Mouse (Mus musculus): ENCODE results near the gene Exoc2. TPM values are rescaled to one million over a fixed set of nuclear protein-coding genes. Genes with fewer than 3 reads are reported as not detected.

Exoc2 gene
- polyA plus RNA-seq, 1 experiment from 2014 or later, result 37.1 TPM

DNA sequence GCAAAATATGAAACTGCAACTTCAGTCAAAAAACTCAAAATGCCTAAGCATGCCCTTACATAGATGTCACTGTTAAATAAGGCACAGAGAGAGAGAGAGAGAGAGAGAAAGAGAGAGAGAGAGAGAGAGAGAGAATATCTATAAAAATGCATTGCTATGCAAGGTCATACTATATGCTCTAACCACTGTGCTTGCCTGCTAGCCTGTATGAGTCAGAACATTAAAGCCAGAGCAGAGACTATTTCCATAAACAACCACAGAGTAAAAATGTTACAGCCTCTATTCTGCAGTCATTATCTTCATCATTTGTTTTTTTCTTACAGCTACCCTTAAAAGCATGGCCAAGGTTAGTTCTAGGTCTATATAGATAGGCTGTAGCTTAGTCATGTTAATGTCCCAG lies 60.1 kb downstream of the Exoc2 start:
- no peaks in the 10 kb centered on the region for H3K9me3 ChIP-seq (ENCODE audit: control insufficient read depth, low read length)
- peaks cover 2% of the 10 kb centered on the region; the same call in 1 of the 2 replicates for H3K36me3 ChIP-seq (ENCODE audit: control insufficient read depth, insufficient read depth, low read length)
- no peak overlapping the region for H3K9ac ChIP-seq (ENCODE audit: low read length)
- no peak overlapping the region for H3K4me3 ChIP-seq (ENCODE audit: low read length)
- peaks cover 4% of the 10 kb centered on the region for H3K4me1 ChIP-seq (replicated peaks; ENCODE audit: control insufficient read depth, insufficient read depth, low read length)
- H3K27me3 ChIP-seq (ENCODE audit: control insufficient read depth, insufficient read depth, low read depth, low read length), result no peaks in the 10 kb centered on the region
- ATAC-seq (ENCODE audit: low read depth), result no peak
- H3K4me2 ChIP-seq (ENCODE audit: low read depth, low read length), result no peak overlapping the region
- no peak overlapping the region for H3K27ac ChIP-seq (ENCODE audit: low read length)

DNA sequence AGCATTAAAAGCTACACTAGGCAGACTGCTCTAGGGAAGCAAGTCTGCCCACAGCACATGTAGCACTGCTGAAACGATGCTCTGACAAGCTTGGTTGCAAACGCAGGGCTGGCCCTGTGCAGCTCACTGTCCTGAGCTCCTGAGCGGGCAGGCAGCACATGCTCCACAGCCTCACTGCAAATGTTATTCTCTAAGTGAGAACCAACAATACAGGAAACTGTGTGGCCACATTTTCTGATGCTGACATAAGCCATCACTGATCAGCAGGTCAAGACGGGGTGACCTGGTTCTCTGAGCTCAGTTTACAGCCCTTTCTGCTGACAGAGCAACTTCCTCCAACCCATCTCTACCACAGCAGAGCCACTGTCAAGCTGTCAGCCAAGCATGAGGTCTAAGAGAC lies 60.9 kb downstream of the Exoc2 start:
- Histone ChIP-seq H3K4me2 (ENCODE audit: low read depth, low read length) (no peak overlapping the region), H3K4me3 (ENCODE audit: low read length) (no peak overlapping the region), H3K27ac (ENCODE audit: low read length) (peak overlapping the region; percentile 37), H3K4me1 (replicated peaks; ENCODE audit: control insufficient read depth, insufficient read depth, low read length) (peaks cover 4% of the 10 kb centered on the region), H3K27me3 (ENCODE audit: control insufficient read depth, insufficient read depth, low read depth, low read length) (no peaks in the 10 kb centered on the region), H3K36me3 (ENCODE audit: control insufficient read depth, insufficient read depth, low read length) (peaks cover 2% of the 10 kb centered on the region; the same call in 1 of the 2 replicates), H3K9ac (ENCODE audit: low read length) (no peak overlapping the region), H3K9me3 (ENCODE audit: control insufficient read depth, low read length) (no peaks in the 10 kb centered on the region)
- ATAC-seq (ENCODE audit: low read depth), result peak; percentile 56
- 18% methylated on average over 4 of the region's 4 CpGs for WGBS

DNA sequence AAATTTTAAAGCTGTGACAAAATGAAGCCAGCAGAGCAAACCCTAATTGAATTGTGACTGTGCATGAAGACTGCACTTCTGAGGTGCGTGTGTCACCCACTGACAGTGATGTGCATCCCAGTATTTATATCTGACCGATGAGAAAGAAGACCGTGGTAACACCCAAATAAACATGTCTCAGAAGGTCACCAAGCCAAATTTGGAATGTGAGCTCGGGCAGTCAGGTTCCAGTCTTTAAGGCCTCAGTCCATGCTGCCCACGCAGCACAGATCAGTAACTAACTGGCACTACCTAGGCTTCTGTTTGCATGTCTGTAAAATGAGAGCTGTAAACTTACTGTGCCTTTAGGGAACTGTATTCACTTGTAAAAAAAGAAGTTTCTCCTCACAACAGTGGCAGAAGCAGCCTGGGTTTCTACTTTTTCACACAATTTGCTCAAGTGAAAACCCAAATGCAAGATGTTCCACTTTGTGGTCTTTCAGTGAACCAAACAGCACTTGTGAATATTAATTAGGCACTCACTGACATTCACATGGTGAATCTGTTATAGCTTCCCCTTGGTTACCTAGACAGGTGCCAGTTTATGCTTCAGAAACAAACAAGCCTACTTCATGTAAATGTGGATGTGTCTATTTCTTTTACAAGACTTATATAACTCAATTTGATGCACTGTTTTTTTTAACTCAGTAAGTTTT lies 61.8 kb downstream of the Exoc2 start:
- H3K4me1 ChIP-seq (replicated peaks; ENCODE audit: control insufficient read depth, insufficient read depth, low read length), result peaks cover 4% of the 10 kb centered on the region
- no peaks in the 10 kb centered on the region for H3K9me3 ChIP-seq (ENCODE audit: control insufficient read depth, low read length)
- 54% methylated on average over 5 of the region's 5 CpGs for WGBS
- no peak for ATAC-seq (ENCODE audit: low read depth)
- no peak overlapping the region for H3K4me3 ChIP-seq (ENCODE audit: low read length)
- no peak overlapping the region for H3K9ac ChIP-seq (ENCODE audit: low read length)
- H3K4me2 ChIP-seq (ENCODE audit: low read depth, low read length), result no peak overlapping the region
- H3K27me3 ChIP-seq (ENCODE audit: control insufficient read depth, insufficient read depth, low read depth, low read length), result no peaks in the 10 kb centered on the region
- H3K36me3 ChIP-seq (ENCODE audit: control insufficient read depth, insufficient read depth, low read length), result peaks cover 2% of the 10 kb centered on the region; the same call in 1 of the 2 replicates
- H3K27ac ChIP-seq (ENCODE audit: low read length), result no peak overlapping the region

DNA sequence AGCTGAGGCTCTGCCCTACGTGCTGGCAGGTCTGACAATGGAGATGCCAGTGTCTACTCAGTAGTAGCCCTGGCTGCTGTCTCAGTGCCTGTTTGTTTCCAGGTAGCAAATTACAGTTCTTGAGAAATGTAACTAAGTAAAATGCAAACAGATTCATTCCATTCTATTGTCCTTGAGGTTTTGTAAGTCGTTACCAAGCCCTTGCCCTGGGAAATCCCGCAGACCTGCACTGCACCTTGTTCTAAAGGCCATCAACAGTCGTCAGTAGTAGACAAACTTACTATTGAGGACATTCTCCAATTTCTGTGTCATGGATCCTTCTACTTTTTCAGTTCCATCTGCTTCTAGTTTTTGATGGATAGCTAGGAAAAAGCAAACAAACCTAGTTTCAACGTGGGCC lies 63.0 kb downstream of the Exoc2 start:
- WGBS, result 58% methylated on average over 5 of the region's 5 CpGs
- no peak overlapping the region for H3K4me2 ChIP-seq (ENCODE audit: low read depth, low read length)
- no peak overlapping the region for H3K4me3 ChIP-seq (ENCODE audit: low read length)
- no peaks in the 10 kb centered on the region for H3K27me3 ChIP-seq (ENCODE audit: control insufficient read depth, insufficient read depth, low read depth, low read length)
- H3K9me3 ChIP-seq (ENCODE audit: control insufficient read depth, low read length), result no peaks in the 10 kb centered on the region
- no peak overlapping the region for H3K9ac ChIP-seq (ENCODE audit: low read length)
- peaks cover 2% of the 10 kb centered on the region; the same call in 1 of the 2 replicates for H3K36me3 ChIP-seq (ENCODE audit: control insufficient read depth, insufficient read depth, low read length)
- no peak overlapping the region for H3K27ac ChIP-seq (ENCODE audit: low read length)
- no peak; the same call in 1 of the 2 replicates for ATAC-seq (ENCODE audit: low read depth)
- H3K4me1 ChIP-seq (replicated peaks; ENCODE audit: control insufficient read depth, insufficient read depth, low read length), result peaks cover 4% of the 10 kb centered on the region

DNA sequence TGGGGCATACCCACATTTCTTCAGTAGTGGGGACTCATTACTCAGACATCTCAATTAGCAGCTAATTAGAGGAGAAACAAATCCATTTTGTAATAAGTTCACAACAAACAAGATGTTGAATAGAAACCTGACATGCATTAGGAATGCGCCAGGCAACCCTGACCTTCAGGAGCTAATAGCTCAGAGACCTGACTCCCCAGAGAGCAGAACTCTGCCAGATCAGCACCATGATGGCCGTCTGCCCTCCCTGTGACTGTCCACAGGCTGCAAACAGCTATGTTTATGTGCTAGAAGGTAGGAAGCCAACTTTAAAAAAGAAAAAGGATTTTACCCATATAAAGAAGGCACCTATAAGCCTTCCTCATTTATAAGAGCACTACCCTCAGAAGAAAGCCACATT lies 71.6 kb downstream of the Exoc2 start:
- Histone ChIP-seq H3K4me1 (replicated peaks; ENCODE audit: control insufficient read depth, insufficient read depth, low read length) (no peaks in the 10 kb centered on the region), H3K4me3 (ENCODE audit: low read length) (no peak overlapping the region), H3K4me2 (ENCODE audit: low read depth, low read length) (no peak overlapping the region), H3K27ac (ENCODE audit: low read length) (no peak overlapping the region), H3K9ac (ENCODE audit: low read length) (no peak overlapping the region), H3K36me3 (ENCODE audit: control insufficient read depth, insufficient read depth, low read length) (0 out of 2 replicates have a peak, but pooled peaks cover 2% of the 10 kb centered on the region), H3K27me3 (ENCODE audit: control insufficient read depth, insufficient read depth, low read depth, low read length) (no peaks in the 10 kb centered on the region), H3K9me3 (ENCODE audit: control insufficient read depth, low read length) (no peaks in the 10 kb centered on the region)
- 67% methylated on average over 2 of the region's 2 CpGs for WGBS
- ATAC-seq (ENCODE audit: low read depth), result no peak

DNA sequence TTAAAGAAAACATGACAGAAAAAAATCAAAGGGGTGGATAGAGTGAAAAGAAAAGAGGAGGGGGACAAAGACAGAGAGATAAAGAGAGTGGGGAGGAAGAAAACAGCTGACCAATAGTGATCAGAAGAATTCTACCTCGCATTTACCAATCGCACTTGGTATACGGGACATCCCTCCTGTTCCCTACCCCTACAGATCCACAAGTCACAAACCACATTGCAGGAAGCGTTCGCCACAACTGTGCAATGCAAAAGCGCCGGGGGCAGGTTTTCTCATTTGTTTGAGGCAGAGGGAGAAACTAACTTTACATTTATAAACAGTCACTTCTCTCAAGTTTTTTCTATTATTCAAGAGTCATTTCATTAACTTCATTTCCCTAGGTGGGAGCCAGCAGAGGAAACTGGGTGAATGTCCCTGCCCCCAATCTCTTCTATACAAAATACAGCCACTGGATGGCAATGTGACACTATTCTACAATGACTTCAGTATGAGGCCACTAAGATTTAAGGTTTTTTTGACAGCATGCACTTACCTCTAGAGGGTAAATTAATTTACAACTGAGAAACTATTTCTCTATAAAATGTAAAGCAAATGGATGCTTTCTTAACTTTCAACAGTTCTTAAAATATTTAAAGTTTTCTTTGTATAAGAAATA lies 72.4 kb downstream of the Exoc2 start:
- no peaks in the 10 kb centered on the region for H3K9me3 ChIP-seq (ENCODE audit: control insufficient read depth, low read length)
- no peak overlapping the region for H3K27ac ChIP-seq (ENCODE audit: low read length)
- no peak overlapping the region for H3K4me2 ChIP-seq (ENCODE audit: low read depth, low read length)
- no peaks in the 10 kb centered on the region for H3K27me3 ChIP-seq (ENCODE audit: control insufficient read depth, insufficient read depth, low read depth, low read length)
- H3K9ac ChIP-seq (ENCODE audit: low read length), result no peak overlapping the region
- no peak overlapping the region for H3K4me3 ChIP-seq (ENCODE audit: low read length)
- 0 out of 2 replicates have a peak, but pooled peaks cover 2% of the 10 kb centered on the region for H3K36me3 ChIP-seq (ENCODE audit: control insufficient read depth, insufficient read depth, low read length)
- 81% methylated on average over 7 of the region's 7 CpGs for WGBS
- no peaks in the 10 kb centered on the region for H3K4me1 ChIP-seq (replicated peaks; ENCODE audit: control insufficient read depth, insufficient read depth, low read length)
- ATAC-seq (ENCODE audit: low read depth), result peak; percentile 43; the same call in 1 of the 2 replicates

DNA sequence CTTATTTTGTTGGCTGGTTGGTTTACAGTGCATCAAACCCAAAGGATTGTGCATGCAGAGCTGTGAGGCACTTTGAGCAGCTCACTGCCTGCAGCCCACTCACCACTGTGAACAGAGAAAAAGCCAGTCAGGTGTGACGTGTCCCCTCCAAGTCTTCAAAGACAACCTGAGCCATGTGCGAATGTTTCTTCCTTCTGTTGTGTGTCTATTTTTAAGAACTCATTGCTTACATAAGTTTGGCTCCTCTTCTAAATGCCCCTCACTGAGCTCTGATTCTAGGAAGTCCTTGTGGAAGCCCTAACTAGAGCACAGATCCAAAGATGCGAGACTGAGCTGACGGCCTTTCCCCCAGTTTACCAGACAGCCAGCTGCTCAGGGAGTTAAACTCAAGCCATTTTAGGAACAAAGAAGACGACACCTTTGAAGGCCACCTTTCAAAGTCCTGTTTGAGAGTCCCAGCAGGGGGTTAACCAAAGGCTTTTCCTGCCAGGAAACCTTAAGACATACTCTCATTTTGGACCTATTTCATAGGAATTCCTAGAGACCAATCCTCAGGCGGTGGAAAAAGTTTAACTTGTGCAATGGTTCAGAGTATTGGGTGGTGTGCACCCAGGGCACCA lies 79.8 kb downstream of the Exoc2 start:
- 54% methylated on average over 6 of the region's 6 CpGs for WGBS
- no peak for ATAC-seq (ENCODE audit: low read depth)
- Histone ChIP-seq H3K9me3 (ENCODE audit: control insufficient read depth, low read length) (no peaks in the 10 kb centered on the region), H3K4me1 (replicated peaks; ENCODE audit: control insufficient read depth, insufficient read depth, low read length) (no peaks in the 10 kb centered on the region), H3K9ac (ENCODE audit: low read length) (no peak overlapping the region), H3K4me2 (ENCODE audit: low read depth, low read length) (no peak overlapping the region), H3K27ac (ENCODE audit: low read length) (no peak overlapping the region), H3K4me3 (ENCODE audit: low read length) (no peak overlapping the region), H3K36me3 (ENCODE audit: control insufficient read depth, insufficient read depth, low read length) (no peaks in the 10 kb centered on the region), H3K27me3 (ENCODE audit: control insufficient read depth, insufficient read depth, low read depth, low read length) (no peaks in the 10 kb centered on the region)

DNA sequence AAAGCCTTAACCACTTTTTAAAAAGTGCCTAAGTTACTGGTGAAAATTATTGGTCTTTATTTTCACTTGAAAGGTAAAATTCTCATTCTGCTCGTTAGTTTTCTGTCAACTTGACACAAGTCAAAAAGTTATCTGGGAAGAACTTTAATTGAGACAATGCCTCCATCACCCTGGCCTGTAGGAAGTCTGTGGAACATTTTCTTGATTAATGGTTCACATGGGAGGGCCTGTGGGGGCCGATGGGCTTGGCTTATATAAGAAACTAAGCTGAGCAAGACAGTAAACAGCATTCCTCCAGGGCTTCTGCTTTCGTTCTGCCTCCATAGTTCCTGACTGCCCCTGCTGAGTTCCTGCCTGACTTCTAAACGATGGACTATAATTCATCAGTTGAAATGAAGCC lies 81.6 kb downstream of the Exoc2 start:
- 63% methylated on average over 4 of the region's 4 CpGs for WGBS

DNA sequence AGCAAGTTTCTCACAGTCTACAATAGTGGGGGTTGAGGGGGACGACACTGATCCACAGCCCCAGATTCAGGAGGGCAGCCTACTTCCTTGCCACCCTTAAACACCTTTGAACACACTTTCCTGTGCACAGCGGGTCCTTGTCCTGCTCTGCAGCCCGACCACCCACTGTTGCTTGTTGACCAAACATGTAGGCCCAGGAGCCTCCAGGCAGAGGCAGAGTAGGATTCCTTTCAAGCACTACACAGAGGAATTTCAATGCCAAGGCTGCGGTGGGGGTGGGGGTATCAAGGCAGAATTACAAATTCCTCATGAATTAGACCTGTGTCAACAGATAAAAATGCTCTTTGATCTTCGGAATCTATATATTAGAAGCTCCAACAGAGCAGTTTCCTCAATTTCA lies 82.7 kb downstream of the Exoc2 start:
- H3K4me3 ChIP-seq (ENCODE audit: low read length), result no peak overlapping the region
- WGBS, result 40% methylated on average over 5 of the region's 5 CpGs
- no peaks in the 10 kb centered on the region for H3K4me1 ChIP-seq (replicated peaks; ENCODE audit: control insufficient read depth, insufficient read depth, low read length)
- no peak overlapping the region for H3K4me2 ChIP-seq (ENCODE audit: low read depth, low read length)
- no peaks in the 10 kb centered on the region for H3K9me3 ChIP-seq (ENCODE audit: control insufficient read depth, low read length)
- no peak for ATAC-seq (ENCODE audit: low read depth)
- no peak overlapping the region for H3K9ac ChIP-seq (ENCODE audit: low read length)
- H3K36me3 ChIP-seq (ENCODE audit: control insufficient read depth, insufficient read depth, low read length), result no peaks in the 10 kb centered on the region
- H3K27ac ChIP-seq (ENCODE audit: low read length), result no peak overlapping the region
- no peaks in the 10 kb centered on the region for H3K27me3 ChIP-seq (ENCODE audit: control insufficient read depth, insufficient read depth, low read depth, low read length)

More for the DNA sequence above, 81.6 kb downstream of the Exoc2 start:
- Histone ChIP-seq H3K4me1 (replicated peaks; ENCODE audit: control insufficient read depth, insufficient read depth, low read length) (no peaks in the 10 kb centered on the region), H3K9ac (ENCODE audit: low read length) (no peak overlapping the region), H3K4me2 (ENCODE audit: low read depth, low read length) (no peak overlapping the region), H3K9me3 (ENCODE audit: control insufficient read depth, low read length) (no peaks in the 10 kb centered on the region), H3K4me3 (ENCODE audit: low read length) (no peak overlapping the region), H3K27ac (ENCODE audit: low read length) (no peak overlapping the region), H3K27me3 (ENCODE audit: control insufficient read depth, insufficient read depth, low read depth, low read length) (no peaks in the 10 kb centered on the region), H3K36me3 (ENCODE audit: control insufficient read depth, insufficient read depth, low read length) (no peaks in the 10 kb centered on the region)
- ATAC-seq (ENCODE audit: low read depth), result no peak

Data from lung, embryonic 16.5 days (tissue).